Mouse (Mus musculus) regulatory T cell (primary cell): Measurements from ENCODE around the gene Uggt1.

ENCODE experiments used
- in situ Hi-C: fragments of 300-600 bp; cut with MboI, MseI; formaldehyde crosslinking; loops from one replicate; pipeline ENCODE4 v1.15.1; 2025; ENCODE audit warnings: high pct_unique_total_duplicates

The Uggt1 gene

DNA sequence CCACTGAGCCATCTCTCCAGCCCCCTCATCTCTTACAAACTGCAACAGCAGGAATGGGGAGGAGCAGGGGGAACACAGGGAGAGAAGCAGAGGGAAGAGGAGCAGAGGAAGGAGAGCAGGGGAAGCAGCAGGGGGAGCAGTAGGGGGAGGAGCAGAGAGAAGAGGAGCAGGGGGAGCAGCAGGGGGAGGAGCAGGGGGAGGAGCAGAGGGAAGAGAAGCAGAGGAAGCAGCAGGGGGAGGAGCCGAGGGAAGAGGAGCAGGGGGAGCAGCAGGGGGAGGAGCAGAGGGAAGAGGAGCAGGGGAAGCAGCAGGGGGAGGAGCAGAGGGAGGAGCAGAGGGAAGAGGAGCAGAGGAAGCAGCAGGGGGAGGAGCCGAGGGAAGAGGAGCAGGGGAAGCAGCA is 14.1 kb upstream of the Uggt1 start:
- in situ Hi-C loops, result no loop called here

- in situ Hi-C loops, result no loop called here
Observed at GRCm38 (mm10) chr1:36257276-36257675, 12.8 kb upstream of the Uggt1 start.

DNA sequence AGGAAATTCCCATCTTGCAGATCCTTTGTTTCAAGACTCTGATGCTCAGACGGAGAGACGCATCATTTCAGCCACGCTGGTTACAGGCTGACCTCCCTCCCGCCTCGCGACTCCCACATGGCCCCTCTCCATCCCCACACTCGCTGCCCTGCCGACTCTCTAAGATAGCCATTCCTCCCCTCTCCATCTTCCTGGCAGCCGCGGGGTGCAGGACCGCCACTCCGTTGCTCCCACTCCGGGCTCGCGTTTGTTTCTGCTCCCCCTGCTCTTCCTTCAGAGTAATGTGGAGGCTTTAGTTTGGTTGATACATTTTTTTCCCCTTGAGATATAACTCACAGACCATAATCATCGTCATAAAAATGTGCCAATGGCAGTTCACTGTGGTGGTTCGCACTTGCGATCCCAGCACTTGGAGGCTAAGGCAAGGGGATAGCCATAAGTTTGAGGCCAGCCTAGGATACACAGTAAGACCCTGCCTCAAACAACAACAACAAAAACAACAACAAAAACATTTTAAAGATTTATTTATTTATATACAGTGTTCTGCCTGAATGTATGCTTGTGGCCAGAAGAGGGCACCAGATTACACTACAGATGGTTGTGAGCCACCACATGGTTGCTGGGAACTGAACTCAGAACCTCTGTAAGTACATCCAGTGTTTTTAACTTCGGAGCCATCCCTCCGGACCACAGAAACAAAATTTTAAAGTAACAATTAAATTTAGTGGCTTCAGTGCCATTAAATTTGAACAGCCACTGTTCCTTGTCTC is 11.5 kb upstream of the Uggt1 start:
- in situ Hi-C loops, result no loop called here

DNA sequence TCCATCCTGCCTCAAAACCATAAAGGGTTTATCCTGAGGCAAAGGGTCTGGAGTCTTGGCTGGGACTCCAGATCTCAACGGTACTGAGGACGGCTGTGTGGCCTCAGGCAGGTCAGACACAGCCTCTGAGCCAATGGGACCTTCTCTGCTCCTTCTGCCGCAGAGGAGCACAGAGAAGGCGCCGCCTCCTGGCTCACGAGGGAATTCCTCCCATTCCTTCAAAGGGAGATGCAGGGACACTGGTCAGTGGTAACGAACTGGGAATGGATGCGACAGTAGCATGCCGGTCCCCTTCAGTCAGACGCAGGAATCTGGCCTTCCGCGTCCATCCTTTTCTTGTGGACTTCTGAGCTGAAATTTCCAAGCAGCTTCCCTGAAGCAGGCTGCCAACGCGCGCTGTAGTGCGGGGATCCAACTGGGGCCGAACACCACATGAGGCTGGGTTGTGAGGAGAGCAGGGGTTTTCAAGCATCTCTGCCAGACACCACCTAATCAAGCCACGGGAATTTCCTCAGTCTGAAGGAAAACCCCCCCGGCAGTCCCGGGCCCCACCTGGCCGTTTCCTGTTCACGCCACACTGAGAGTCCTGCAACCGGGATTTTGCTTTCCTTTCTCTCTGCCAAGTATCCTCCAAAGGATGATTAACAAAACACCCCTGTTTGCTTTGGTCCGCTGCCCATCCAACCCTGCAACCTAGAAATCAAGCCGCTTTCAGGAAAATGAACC is 10.3 kb upstream of the Uggt1 start:
- in situ Hi-C loops, result no loop called here

GRCm38 (mm10) chr1:36252791-36253190 is 8.3 kb upstream of the Uggt1 start:
- in situ Hi-C loops, result no loop called here

DNA sequence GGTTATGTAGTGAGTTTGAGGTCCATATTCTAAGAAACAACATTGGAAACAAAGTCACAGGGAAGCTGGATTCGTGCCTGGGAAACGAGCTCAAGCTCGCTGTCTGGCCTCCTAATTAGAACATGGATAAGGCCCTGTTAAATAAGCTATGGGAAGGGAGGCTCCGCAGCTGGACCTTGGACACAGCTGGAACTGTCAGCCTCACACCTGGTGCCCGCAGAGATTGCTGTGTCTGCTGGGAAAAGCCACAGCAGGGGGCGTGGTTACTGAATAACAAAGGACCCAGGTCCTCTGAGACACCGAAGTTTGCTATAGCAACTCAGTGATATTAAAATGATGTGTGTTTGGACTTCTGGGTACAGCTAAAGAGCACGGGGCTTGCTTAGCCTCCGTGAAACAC is 6.9 kb upstream of the Uggt1 start:
- in situ Hi-C loops, result no loop called here

- in situ Hi-C loops, result no loop called here
Observed at GRCm38 (mm10) chr1:36246688-36247087, 2.2 kb upstream of the Uggt1 start.

DNA sequence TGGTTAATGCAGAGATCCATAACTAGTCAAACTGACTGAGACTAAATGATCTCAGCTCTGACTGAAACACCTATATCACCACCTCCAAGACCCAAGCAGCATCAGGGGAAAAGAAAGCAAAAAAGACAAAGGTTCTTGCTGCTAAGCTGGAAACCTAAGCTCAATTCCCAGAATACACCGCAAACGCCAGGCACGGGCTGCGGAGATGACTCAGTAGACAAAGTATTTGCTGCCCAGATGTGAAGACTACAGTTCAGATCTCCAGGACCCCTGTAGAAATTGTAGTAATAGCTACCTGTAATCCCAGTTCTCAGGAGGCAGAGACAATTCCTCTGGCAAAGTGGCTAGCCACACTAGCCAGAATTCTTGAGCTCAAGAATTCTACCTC is 302 bp upstream of the Uggt1 start:
- in situ Hi-C loops, result loop anchor here (5.0 kb wide), 1 partner anchor 32 kb away; no protein-coding TSS in a partner anchor

GRCm38 (mm10) chr1:36243447-36244057 is 968 bp downstream of the Uggt1 start:
- in situ Hi-C loops, result loop anchor here (5.0 kb wide), 1 partner anchor 34 kb away; no protein-coding TSS in a partner anchor

DNA sequence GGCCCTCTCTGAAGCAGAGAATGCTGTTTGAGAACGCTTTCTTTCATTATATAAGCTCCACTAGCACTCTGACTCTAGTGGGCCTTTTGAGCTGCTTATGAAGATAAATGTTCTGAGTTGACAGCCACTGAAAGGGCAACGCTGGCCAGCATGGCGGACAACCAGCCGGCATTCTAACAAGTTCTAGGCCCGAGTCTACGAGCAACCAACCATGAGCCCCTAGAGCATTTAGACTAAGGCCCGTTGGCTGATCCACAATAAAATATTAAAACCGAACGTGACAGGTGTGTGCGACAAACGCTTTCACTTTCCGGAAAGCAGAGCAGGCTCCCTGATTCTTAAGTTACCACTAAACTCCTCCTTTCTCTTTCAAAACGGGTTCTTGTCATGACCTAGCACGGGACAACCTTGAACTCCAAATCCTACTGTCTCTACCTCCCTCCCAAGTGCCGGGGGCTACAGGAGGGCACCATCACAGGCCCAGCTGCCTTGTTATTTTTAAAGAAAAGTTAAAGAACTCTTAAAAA is 2.6 kb downstream of the Uggt1 start:
- in situ Hi-C loops, result loop anchor here (5.0 kb wide), 1 partner anchor 35 kb away; no protein-coding TSS in a partner anchor

GRCm38 (mm10) chr1:36240176-36240575 is 4.3 kb downstream of the Uggt1 start:
- in situ Hi-C loops, result loop anchor here (5.0 kb wide), 1 partner anchor 37 kb away; no protein-coding TSS in a partner anchor

GRCm38 (mm10) chr1:36239396-36239795 is 5.1 kb downstream of the Uggt1 start:
- in situ Hi-C loops, result no loop called here

DNA sequence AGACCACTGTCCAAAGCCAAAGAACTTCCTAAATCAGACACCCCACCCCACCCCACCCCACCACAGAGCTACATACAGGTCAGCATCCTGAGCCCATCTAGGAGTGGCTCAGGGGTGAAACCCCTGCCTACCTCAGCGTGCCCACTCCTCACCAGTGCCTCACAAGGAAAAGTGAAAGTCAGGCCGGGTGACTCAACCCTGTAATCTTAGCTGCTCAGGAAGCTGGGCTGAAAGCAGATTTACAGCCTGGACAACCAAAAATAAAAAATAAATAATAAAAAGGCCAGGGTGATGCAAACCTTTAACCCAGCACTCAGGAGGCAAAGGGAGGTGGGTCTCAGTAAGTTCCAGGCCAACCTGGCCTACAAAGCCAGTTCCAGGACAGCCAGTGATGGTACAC is 8.7 kb downstream of the Uggt1 start:
- in situ Hi-C loops, result no loop called here

DNA sequence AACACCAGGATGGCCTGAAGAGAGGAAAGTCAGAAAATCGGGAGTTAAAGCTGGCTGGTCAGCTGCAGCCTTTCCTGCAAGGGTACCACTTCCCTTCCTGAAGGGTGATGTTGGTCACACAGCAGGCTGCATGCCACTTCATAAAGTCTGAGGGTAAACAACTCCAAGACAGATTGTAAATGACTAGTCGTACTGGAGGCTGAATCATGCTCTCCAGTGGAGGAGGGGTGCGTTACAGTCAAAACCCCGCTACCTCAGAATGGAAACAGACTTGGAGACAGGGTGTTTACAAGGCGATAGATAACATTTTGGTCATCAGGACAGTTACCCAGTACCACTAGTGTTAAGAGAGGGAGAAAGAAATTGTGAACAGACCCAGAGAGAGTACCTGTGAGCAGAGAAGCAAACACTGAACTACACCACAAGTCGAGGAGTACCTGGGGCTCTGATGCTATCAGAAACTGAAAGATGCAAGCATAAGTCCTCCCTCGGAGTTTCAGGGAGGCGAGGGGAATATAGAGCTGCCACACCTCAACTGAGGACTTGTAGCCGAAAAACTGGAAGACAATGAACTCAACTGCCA is 9.4 kb downstream of the Uggt1 start:
- in situ Hi-C loops, result no loop called here

DNA sequence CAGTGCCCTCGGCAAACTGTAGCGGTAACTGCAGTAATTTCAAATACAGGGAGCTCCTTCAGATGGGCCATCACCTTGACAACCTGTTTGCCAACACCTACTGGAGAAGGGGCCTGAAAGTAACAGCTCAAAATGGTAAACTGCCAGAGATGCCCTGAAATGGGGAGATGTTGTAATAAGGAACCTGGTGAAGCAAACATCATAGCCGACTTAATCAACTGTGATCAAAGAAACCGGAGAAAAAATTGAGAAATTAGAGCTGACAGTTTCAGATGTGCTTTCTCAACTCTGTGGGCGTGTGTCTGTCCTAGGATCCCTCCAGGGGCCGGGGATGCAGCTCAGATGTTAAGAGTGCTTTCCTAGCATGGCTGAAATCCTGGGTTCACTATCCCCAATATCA is 11.3 kb downstream of the Uggt1 start:
- in situ Hi-C loops, result no loop called here

DNA sequence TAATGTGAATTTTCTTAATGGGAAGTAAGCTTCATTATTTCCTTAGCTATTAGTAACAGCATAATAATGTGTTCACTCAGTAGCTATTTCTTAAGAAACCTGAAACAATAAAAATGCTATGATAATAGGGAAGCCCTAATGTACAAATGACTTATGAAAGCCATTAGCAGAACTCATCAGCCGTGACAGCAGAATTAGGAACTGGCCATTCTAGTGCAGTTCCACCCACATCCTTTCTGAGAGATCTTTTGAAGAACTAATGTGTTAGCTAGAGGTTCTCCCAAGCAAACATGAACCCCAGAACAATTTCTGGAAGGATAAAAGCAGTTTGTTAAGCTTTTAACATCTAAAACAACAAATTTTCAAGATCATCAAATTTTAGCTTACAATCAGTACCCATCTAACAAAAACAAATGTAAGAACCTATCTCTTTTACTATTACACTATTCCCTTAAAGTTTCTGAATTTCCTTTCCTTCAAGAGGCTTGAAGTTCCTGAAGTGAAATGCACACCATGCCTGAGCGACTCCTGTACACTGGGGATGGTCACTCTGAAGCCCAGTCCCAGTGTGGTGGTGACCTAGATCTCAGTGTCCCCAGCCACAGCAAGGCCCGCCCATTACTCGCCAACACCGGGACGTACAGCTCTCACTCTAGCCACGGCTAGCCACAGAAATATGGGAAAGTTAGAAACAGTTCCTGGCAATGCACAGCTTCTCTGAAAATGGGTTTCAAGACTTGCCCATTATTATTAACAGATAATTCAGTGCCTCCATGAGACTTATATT is 13.4 kb downstream of the Uggt1 start:
- in situ Hi-C loops, result no loop called here

DNA sequence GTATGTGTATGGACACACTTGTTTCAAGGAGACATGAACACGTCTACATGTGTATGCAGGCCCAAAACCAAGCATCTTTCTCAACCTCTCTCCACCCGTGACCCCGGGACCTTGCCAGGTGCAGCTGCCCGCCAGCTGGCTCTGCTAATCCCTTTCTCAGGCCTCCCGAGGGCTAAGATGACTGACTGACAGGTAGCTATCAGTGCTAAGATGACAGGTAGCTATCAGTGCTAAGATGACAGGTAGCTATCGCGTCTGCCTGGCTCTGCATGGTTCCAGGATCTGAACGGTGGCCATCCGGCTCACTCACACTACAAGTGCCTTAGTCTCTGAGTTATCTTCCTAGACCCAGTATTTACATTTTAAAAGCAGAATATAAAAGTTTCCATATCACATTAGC is 16.1 kb downstream of the Uggt1 start:
- in situ Hi-C loops, result no loop called here

DNA sequence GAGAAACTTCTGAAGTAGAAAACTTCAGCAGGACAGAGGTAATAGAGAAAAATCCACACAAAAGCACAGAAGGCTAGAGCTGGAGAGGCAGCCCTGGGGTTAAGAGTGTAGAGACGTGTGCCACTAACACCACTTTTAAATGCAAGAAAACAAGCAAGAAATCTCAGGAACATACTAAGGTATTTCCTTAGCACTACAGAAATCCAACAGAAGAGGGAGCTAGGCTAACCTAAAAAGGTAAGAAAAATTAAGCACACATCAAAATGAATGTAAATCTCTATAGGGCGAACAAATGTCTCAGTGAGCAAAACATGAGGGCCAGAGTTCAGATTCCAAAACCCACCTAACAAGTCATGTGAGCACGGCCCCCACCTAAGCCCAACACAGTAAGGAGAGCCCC is 19.9 kb downstream of the Uggt1 start:
- in situ Hi-C loops, result no loop called here

GRCm38 (mm10) chr1:36214324-36214723 is 30.2 kb downstream of the Uggt1 start:
- in situ Hi-C loops, result loop anchor here (5.0 kb wide), 1 partner anchor 73 kb away; no protein-coding TSS in a partner anchor

DNA sequence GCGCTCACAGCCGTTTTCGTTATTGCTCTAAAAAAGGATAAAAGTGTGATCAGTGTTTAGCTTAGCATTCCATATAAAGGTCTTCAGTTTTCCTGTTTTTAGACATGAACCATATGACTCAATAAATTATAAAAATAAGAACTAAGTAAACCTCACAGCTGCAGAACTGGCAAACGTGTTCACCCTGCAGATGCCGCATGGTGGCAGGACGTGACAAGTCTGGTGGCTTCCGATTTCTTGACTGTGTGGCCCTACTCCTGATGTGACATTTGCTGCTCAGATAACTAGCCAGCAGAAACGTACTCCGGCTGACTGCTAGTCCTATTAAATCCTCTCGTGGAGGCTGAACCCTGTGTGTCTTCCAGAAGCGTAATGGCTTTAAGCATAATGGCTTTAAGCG is 42.8 kb downstream of the Uggt1 start:
- in situ Hi-C loops, result no loop called here

- in situ Hi-C loops, result no loop called here
Observed at GRCm38 (mm10) chr1:36194482-36194881, 50.0 kb downstream of the Uggt1 start.
